Mouse (Mus musculus): Measurements from ENCODE around the gene Slc15a3.

GRCm38 (mm10) chr19:10907891-10908290, 68.4 kb downstream of the Slc15a3 start:
- TF ChIP-seq CTCF (IDR thresholded peaks at IDR 0.05; ENCODE audit: low read depth, low read length) (peak; percentile 87), TAL1 (conservative IDR thresholded peaks at IDR 0.05; ENCODE audit: low read depth, low read length) (no peak), POLR2AphosphoS5 (IDR thresholded peaks at IDR 0.05; ENCODE audit: insufficient replicate concordance, low read depth, low read length) (no peak)

All from G1E (cell line).